Mouse (Mus musculus) B cell, adult 62 days (primary cell): ENCODE data around the gene Gm11565. TPM values are rescaled to one million over a fixed set of nuclear protein-coding genes. Genes with fewer than 3 reads are reported as not detected.

Experiments used
- total RNA-seq: library from RNA; stranded (reverse); gene quantifications from 4 replicates; pipeline ENCODE4 v1.2.4, GENCODE M21; 2023

The Gm11565 gene
- total RNA-seq, result not detected in 4 replicates

GRCm38 (mm10) chr11:99914451-99914850 lies at the start of gene Gm11565:
Gene Gm11565, plus strand, starts transcription at chr11:99914751.

GRCm38 (mm10) chr11:99873089-99873488 lies 41.5 kb upstream of the Gm11565 start, which contains the start of gene Krtap9-1:
Gene Krtap9-1, plus strand, starts transcription at chr11:99873389.

GRCm38 (mm10) chr11:99878887-99879286 lies 35.7 kb upstream of the Gm11565 start, which contains the start of gene Gm11567:
Gene Gm11567, plus strand, starts transcription at chr11:99879187.

GRCm38 (mm10) chr11:99907620-99908019 lies 6.9 kb upstream of the Gm11565 start, which contains the start of gene Krtap31-1:
Gene Krtap31-1, plus strand, starts transcription at chr11:99907920.

GRCm38 (mm10) chr11:99935991-99936390 lies 21.4 kb downstream of the Gm11565 start, which contains the start of gene Krtap31-2:
Gene Krtap31-2, plus strand, starts transcription at chr11:99936291.

GRCm38 (mm10) chr11:99948175-99948574 lies 33.6 kb downstream of the Gm11565 start, which contains the start of gene Krtap9-5:
Gene Krtap9-5, plus strand, starts transcription at chr11:99948475.

Other genes with a start within 250 kb of the Gm11565 start
- gene Krtap4-6, start 248.8 kb upstream of the Gm11565 start, total RNA-seq, result not detected in 4 replicates
- gene Gm14190, start 224.0 kb upstream of the Gm11565 start, total RNA-seq, result not detected in 4 replicates
- gene Gm14180, start 180.5 kb upstream of the Gm11565 start, total RNA-seq, result not detected in 4 replicates
- gene Gm11595, start 141.8 kb upstream of the Gm11565 start, total RNA-seq, result not detected in 4 replicates
- gene Krtap4-8, start 134.0 kb upstream of the Gm11565 start, total RNA-seq, result not detected in 4 replicates
- not detected in 4 replicates for gene Krtap4-9, start 129.6 kb upstream of the Gm11565 start, total RNA-seq
- not detected in 4 replicates for gene Gm11596, start 121.3 kb upstream of the Gm11565 start, total RNA-seq
- gene Gm11569, start 115.8 kb upstream of the Gm11565 start, total RNA-seq, result not detected in 4 replicates
- gene Gm11554, start 110.3 kb upstream of the Gm11565 start, total RNA-seq, result not detected in 4 replicates
- gene Krtap4-13, start 104.9 kb upstream of the Gm11565 start, total RNA-seq, result not detected in 4 replicates
- gene Gm11564, start 99.1 kb upstream of the Gm11565 start, total RNA-seq, result not detected in 4 replicates
- not detected in 4 replicates for gene 2300003K06Rik, start 76.7 kb upstream of the Gm11565 start, total RNA-seq
- gene Krtap4-16, start 63.1 kb upstream of the Gm11565 start, total RNA-seq, result not detected in 4 replicates
- gene Gm11568, start 56.8 kb upstream of the Gm11565 start, total RNA-seq, result not detected in 4 replicates
- gene Gm11559, start 50.3 kb upstream of the Gm11565 start, total RNA-seq, result not detected in 4 replicates
- not detected in 4 replicates for gene Krtap9-1, start 41.4 kb upstream of the Gm11565 start, total RNA-seq
- not detected in 4 replicates for gene Gm11567, start 35.6 kb upstream of the Gm11565 start, total RNA-seq
- not detected in 4 replicates for gene Krtap31-1, start 6.8 kb upstream of the Gm11565 start, total RNA-seq
- not detected in 4 replicates for gene Krtap31-2, start 21.5 kb downstream of the Gm11565 start, total RNA-seq
- not detected in 4 replicates for gene Krtap9-5, start 33.7 kb downstream of the Gm11565 start, total RNA-seq
- not detected in 4 replicates for gene Krtap29-1, start 64.3 kb downstream of the Gm11565 start, total RNA-seq
- not detected in 4 replicates for gene Krtap16-1, start 71.8 kb downstream of the Gm11565 start, total RNA-seq
- gene Krtap17-1, start 79.2 kb downstream of the Gm11565 start, total RNA-seq, result not detected in 4 replicates
- gene Krt33a, start 101.5 kb downstream of the Gm11565 start, total RNA-seq, result not detected in 4 replicates
- not detected in 4 replicates for gene Krt33b, start 115.1 kb downstream of the Gm11565 start, total RNA-seq
- not detected in 4 replicates for gene Krt34, start 126.8 kb downstream of the Gm11565 start, total RNA-seq
- not detected in 4 replicates for gene Krt31, start 135.8 kb downstream of the Gm11565 start, total RNA-seq
- gene Krt32, start 173.5 kb downstream of the Gm11565 start, total RNA-seq, result not detected in 4 replicates
- not detected in 4 replicates for gene Krt35, start 181.5 kb downstream of the Gm11565 start, total RNA-seq
- gene Krt36, start 190.9 kb downstream of the Gm11565 start, total RNA-seq, result not detected in 4 replicates
- not detected in 4 replicates for gene Krt13, start 206.8 kb downstream of the Gm11565 start, total RNA-seq
- gene Krt15, start 221.2 kb downstream of the Gm11565 start, total RNA-seq, result not detected in 4 replicates
- gene Krt19, start 233.9 kb downstream of the Gm11565 start, total RNA-seq, result 0.47 TPM in 1 of 4 replicates, not detected in the others